Mouse (Mus musculus) small intestine, adult 2 months (tissue): ENCODE data around the gene Dlg5. TPM values are rescaled to one million over a fixed set of nuclear protein-coding genes. Genes with fewer than 3 reads are reported as not detected.

Experiments
- H3K27ac ChIP-seq: fragments of 200-500 bp; 2 replicates; pipeline ENCODE4 v1.5.1; 2012; ENCODE audit warnings: low read depth, low read length, control low read depth, inconsistent platforms; ENCODE audit not compliant: insufficient read depth
- H3K27me3 ChIP-seq: fragments of 200-500 bp; 2 replicates; pipeline ENCODE4 v1.6.1; 2012; ENCODE audit warnings: mild to moderate bottlenecking, moderate library complexity, low read length, inconsistent platforms; ENCODE audit not compliant: control insufficient read depth, insufficient read depth
- H3K36me3 ChIP-seq: fragments of 200-500 bp; 2 replicates; pipeline ENCODE4 v1.6.1; 2012; ENCODE audit warnings: mild to moderate bottlenecking, low read length, control low read depth, inconsistent platforms; ENCODE audit not compliant: control insufficient read depth, insufficient read depth
- H3K4me1 ChIP-seq: fragments of 200-500 bp; 2 replicates; pipeline ENCODE4 v1.6.1; 2012; ENCODE audit warnings: low read length, inconsistent platforms, mixed read lengths; ENCODE audit not compliant: control insufficient read depth, insufficient read depth, insufficient read length
- H3K4me3 ChIP-seq: fragments of 200-500 bp; 2 replicates; pipeline ENCODE4 v1.5.1; 2012; ENCODE audit warnings: low read depth, mild to moderate bottlenecking, control low read depth, inconsistent platforms, low read length, moderate library complexity
- CTCF ChIP-seq: fragments of 200-500 bp; IDR thresholded peaks from 2 replicates; pipeline ENCODE4 v1.5.1; 2012; ENCODE audit warnings: low read depth, mild to moderate bottlenecking, control low read depth, inconsistent platforms, low read length, moderate library complexity, mixed read lengths; ENCODE audit not compliant: insufficient replicate concordance, insufficient read length; ENCODE audit errors: extremely low read depth
- POLR2A ChIP-seq: fragments of 200-500 bp; IDR thresholded peaks from 2 replicates; pipeline ENCODE4 v1.6.1; 2012; ENCODE audit warnings: low read depth, mild to moderate bottlenecking, control low read depth, inconsistent platforms, low read length, moderate library complexity
- WGBS: fragments of 180-500 bp; shearing (Covaris S2); methylation state at CpG from one replicate; pipeline ENCODE4 v1.1.7; 2018; 5-methylcytosine and 5-hydroxymethylcytosine counted together
- polyA plus RNA-seq: library from polyadenylated mRNA; depleted of rRNA; stranded (reverse); fragments of >200 nt; gene quantifications from 2 replicates; pipeline ENCODE4 v1.2.3, GENCODE M21; 2012

The Dlg5 gene
- polyA plus RNA-seq, 1 experiment = 21.1 TPM

DNA sequence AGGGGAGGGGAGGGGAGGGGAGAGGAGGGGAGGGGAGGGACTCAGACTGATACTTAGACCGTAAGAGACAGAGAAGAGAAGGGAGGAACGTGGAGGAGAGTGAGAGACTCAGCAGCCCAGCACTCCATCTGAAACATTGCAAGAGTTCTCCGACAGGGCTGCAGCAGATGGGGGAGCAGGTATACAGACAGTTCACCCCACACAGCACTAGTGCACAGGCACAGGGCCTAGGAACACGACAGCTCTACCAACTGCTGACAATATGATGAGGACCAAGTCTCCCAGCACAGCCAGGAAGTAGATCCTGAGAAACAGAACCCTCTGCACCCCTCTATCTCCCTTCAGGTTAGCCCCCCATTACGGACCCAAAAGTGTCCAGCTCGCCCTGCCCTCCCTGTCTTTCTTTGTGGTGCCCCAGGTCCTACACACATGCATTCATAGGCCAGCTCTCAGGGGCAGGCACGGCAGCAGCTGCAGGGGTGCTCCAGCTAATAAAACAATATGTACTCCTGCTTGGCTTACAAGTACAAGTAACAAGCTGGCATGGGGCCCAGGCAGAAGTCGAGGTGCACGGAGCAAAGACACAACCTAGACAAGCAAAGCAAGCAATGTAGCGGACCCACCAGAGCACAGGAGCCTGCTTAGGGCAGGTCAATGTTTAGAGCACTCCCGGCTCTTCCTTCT lies 28.9 kb downstream of the Dlg5 start:
- WGBS = 37% methylated on average over 11 of the region's 11 CpGs
- H3K27ac ChIP-seq = no peak overlapping the region
- no peaks in the 10 kb centered on the region; the same call in 1 of the 2 replicates for H3K4me1 ChIP-seq
- no peaks in the 10 kb centered on the region for H3K36me3 ChIP-seq
- no peaks in the 10 kb centered on the region for H3K27me3 ChIP-seq
- no peak overlapping the region for H3K4me3 ChIP-seq
- TF ChIP-seq POLR2A (no peak), CTCF (no peak)

GRCm38 (mm10) chr14:24216064-24216463 lies 29.7 kb downstream of the Dlg5 start:
- TF ChIP-seq POLR2A (no peak), CTCF (no peak)
- WGBS = 52% methylated on average over 4 of the region's 4 CpGs
- Histone ChIP-seq H3K36me3 (no peaks in the 10 kb centered on the region), H3K4me3 (no peak overlapping the region), H3K4me1 (peaks cover 2% of the 10 kb centered on the region; the same call in 1 of the 2 replicates), H3K27ac (no peak overlapping the region), H3K27me3 (no peaks in the 10 kb centered on the region)

GRCm38 (mm10) chr14:24214436-24214835 lies 31.3 kb downstream of the Dlg5 start:
- no peak overlapping the region for H3K4me3 ChIP-seq
- TF ChIP-seq CTCF (no peak), POLR2A (no peak)
- H3K27me3 ChIP-seq = no peaks in the 10 kb centered on the region
- H3K27ac ChIP-seq = no peak overlapping the region
- WGBS = 84% methylated on average over 9 of the region's 9 CpGs
- H3K36me3 ChIP-seq = no peaks in the 10 kb centered on the region
- H3K4me1 ChIP-seq = peaks cover 9% of the 10 kb centered on the region; the same call in 1 of the 2 replicates

- no peak for TF ChIP-seq CTCF
- TF ChIP-seq POLR2A = no peak
- H3K36me3 ChIP-seq = no peaks in the 10 kb centered on the region
- H3K27me3 ChIP-seq = no peaks in the 10 kb centered on the region
- peaks cover 16% of the 10 kb centered on the region; the same call in 1 of the 2 replicates for H3K4me1 ChIP-seq
- H3K27ac ChIP-seq = no peak overlapping the region
- no peak overlapping the region for H3K4me3 ChIP-seq
- WGBS = 74% methylated on average over 2 of the region's 2 CpGs
Observed at GRCm38 (mm10) chr14:24213336-24213735, 32.4 kb downstream of the Dlg5 start.

DNA sequence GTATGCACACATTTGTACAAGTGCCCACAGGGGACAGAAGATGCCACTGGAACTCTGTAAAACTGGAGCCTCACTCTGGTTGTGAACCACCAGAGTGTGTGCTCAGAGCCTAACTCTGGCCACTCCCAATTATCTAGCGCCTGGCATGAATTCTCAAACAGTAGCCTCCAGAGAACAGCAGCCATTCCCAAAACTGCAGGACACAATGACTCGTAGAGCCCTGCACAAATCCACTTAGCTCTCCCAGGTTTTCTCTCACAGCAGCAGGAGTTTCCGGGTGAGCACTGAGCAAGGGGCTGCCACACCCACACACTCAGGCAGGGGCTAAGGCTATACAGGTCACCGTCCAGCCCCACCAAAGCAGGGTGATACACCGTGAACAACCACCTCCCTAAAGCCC lies 32.9 kb downstream of the Dlg5 start:
- WGBS = 35% methylated on average over 5 of the region's 5 CpGs
- H3K4me3 ChIP-seq = no peak overlapping the region

GRCm38 (mm10) chr14:24207360-24207752 lies 38.4 kb downstream of the Dlg5 start:
- WGBS = 29% methylated on average over 13 of the region's 13 CpGs
- no peaks in the 10 kb centered on the region for H3K27me3 ChIP-seq
- H3K27ac ChIP-seq = no peak overlapping the region
- H3K4me3 ChIP-seq = no peak overlapping the region
- H3K4me1 ChIP-seq = peaks cover 30% of the 10 kb centered on the region
- H3K36me3 ChIP-seq = no peaks in the 10 kb centered on the region
- TF ChIP-seq POLR2A = no peak
- no peak for TF ChIP-seq CTCF

More for the DNA sequence above, 32.9 kb downstream of the Dlg5 start:
- Histone ChIP-seq H3K36me3 (no peaks in the 10 kb centered on the region), H3K4me1 (peaks cover 18% of the 10 kb centered on the region; the same call in 1 of the 2 replicates), H3K27ac (no peak overlapping the region), H3K27me3 (no peaks in the 10 kb centered on the region)
- TF ChIP-seq POLR2A (no peak), CTCF (no peak)

DNA sequence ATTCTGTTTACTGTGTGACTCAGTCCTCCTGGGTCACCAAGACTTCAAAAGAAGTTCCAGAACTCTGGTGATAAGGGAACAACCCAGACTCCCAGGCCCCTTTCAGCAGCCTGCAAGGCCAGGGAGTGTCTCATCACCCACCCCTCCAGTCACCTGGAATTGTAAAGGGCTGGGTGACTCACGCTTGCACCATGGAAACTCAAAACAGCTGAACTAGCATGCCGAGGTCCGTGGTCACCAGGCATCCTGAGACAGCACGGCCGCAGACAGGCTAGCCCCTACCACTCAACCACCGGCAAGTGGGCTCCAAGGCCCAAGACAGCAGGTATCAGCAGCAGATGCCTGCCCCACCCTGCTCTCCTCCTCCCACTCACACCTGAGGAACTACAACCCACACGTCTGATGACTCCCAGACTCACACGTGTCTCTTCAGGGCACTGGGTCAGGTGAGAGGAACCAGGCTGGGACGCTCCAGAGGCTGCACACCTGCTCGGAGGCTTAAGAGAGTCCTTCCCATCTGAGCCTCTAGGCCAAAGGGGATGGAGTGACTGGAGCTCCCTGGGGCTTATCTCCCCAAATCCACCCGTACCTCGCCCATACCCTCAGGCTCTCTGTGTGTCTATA lies 38.9 kb downstream of the Dlg5 start:
- Histone ChIP-seq H3K4me3 (no peak overlapping the region), H3K27ac (no peak overlapping the region), H3K4me1 (peaks cover 34% of the 10 kb centered on the region), H3K36me3 (no peaks in the 10 kb centered on the region), H3K27me3 (no peaks in the 10 kb centered on the region)
- TF ChIP-seq CTCF (no peak), POLR2A (no peak)
- WGBS = 22% methylated on average over 12 of the region's 12 CpGs

DNA sequence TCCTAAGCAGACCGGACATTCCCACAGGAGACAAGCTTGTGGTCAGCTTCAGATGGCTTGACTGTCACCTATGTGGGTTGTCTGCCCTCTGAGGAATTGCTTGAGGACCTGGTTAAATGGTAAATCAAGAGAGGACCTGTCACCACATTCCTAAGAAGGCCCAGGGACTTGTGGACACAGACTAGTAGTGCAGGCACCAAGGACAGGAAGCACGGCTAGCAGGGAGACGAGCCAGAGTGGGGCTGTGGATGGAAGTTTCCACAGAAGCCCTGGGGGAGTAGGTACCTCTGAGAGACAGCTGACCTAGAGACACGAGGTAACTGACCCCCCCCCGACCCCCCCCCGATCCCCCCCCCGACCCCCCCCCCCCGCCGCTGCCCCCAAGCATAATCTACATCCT lies 39.4 kb downstream of the Dlg5 start:
- Histone ChIP-seq H3K4me1 (peaks cover 34% of the 10 kb centered on the region), H3K4me3 (no peak overlapping the region), H3K27ac (no peak overlapping the region), H3K36me3 (no peaks in the 10 kb centered on the region), H3K27me3 (no peaks in the 10 kb centered on the region)
- no peak for TF ChIP-seq CTCF
- TF ChIP-seq POLR2A = no peak
- 33% methylated on average over 5 of the region's 9 CpGs for WGBS
